Mouse (Mus musculus) v-Abl transformed pro-B cells (cell line): ENCODE measurements around the gene Psmb4.
"Not testable (repeated sequence)": the region's sequence is repeated elsewhere in the genome, so short reads cannot be mapped to it uniquely, and the experiment has no call there.

ENCODE experiments used
- in situ Hi-C, 2 experiments: fragments of 400-800 bp; cut with MboI; formaldehyde crosslinking; loops; one replicate each; pipeline ENCODE4 v1.15.1; 2025; ENCODE audit not compliant: unreplicated experiment in 2 of 2

Psmb4 gene

GRCm38 (mm10) chr3:94886316-94887224 is at the start of gene Psmb4:
TSS of gene Psmb4 (minus strand) at chr3:94886961.
- in situ Hi-C loops = no loop called here

- in situ Hi-C loops = not testable (repeated sequence)
Observed at GRCm38 (mm10) chr3:94936147-94936546, 49.4 kb upstream of the Psmb4 start.

- in situ Hi-C loops = not testable (repeated sequence)
Observed at GRCm38 (mm10) chr3:94935332-94935731, 48.6 kb upstream of the Psmb4 start.

GRCm38 (mm10) chr3:94934564-94934963 is 47.8 kb upstream of the Psmb4 start:
- in situ Hi-C loops = not testable (repeated sequence)

- in situ Hi-C loops = not testable (repeated sequence)
Observed at GRCm38 (mm10) chr3:94933604-94934003, 46.8 kb upstream of the Psmb4 start.

GRCm38 (mm10) chr3:94932809-94933564 is 46.2 kb upstream of the Psmb4 start, which contains the start of gene Selenbp1:
TSS of gene Selenbp1 (plus strand) at chr3:94933056.
- in situ Hi-C loops = no loop called here

GRCm38 (mm10) chr3:94932279-94932678 is 45.5 kb upstream of the Psmb4 start:
- in situ Hi-C loops = not testable (repeated sequence)

GRCm38 (mm10) chr3:94931427-94932082 is 44.8 kb upstream of the Psmb4 start:
- in situ Hi-C loops = not testable (repeated sequence)

GRCm38 (mm10) chr3:94930386-94931266 is 43.9 kb upstream of the Psmb4 start:
- in situ Hi-C loops = not testable (repeated sequence)

GRCm38 (mm10) chr3:94928979-94929378 is 42.2 kb upstream of the Psmb4 start:
- in situ Hi-C loops = not testable (repeated sequence)

- in situ Hi-C loops = not testable (repeated sequence)
Observed at GRCm38 (mm10) chr3:94926301-94926736, 39.6 kb upstream of the Psmb4 start.

GRCm38 (mm10) chr3:94924688-94925087 is 37.9 kb upstream of the Psmb4 start:
- in situ Hi-C loops = no loop called here

- in situ Hi-C loops = no loop called here
Observed at GRCm38 (mm10) chr3:94922333-94922732, 35.6 kb upstream of the Psmb4 start.

- in situ Hi-C loops = no loop called here
Observed at GRCm38 (mm10) chr3:94921104-94921503, 34.3 kb upstream of the Psmb4 start.

- in situ Hi-C loops = no loop called here
Observed at GRCm38 (mm10) chr3:94918845-94919244, 32.1 kb upstream of the Psmb4 start.

- in situ Hi-C loops = no loop called here
Observed at GRCm38 (mm10) chr3:94917816-94918361, 31.1 kb upstream of the Psmb4 start.

- in situ Hi-C loops = no loop called here
Observed at GRCm38 (mm10) chr3:94915903-94916741, 29.4 kb upstream of the Psmb4 start.

GRCm38 (mm10) chr3:94913801-94914200 is 27.0 kb upstream of the Psmb4 start:
- in situ Hi-C loops = no loop called here
